Mouse (Mus musculus): ENCODE data around the gene Ddx31. TPM values are rescaled to one million over a fixed set of nuclear protein-coding genes. Genes with fewer than 3 reads are reported as not detected.

The Ddx31 gene
- polyA plus RNA-seq, 1 experiment from 2014 or later: 10.5 TPM

- H3K4me2 ChIP-seq: no peak overlapping the region
- no peak overlapping the region for H3K4me3 ChIP-seq
- H3K9me3 ChIP-seq: no peaks in the 10 kb centered on the region
- no peak for ATAC-seq (ENCODE audit: low read depth)
- peaks cover 90% of the 10 kb centered on the region for H3K36me3 ChIP-seq
- no peaks in the 10 kb centered on the region for H3K4me1 ChIP-seq (replicated peaks)
- WGBS: 46% methylated on average over 4 of the region's 4 CpGs
- H3K27me3 ChIP-seq: no peaks in the 10 kb centered on the region
- no peak overlapping the region for H3K27ac ChIP-seq (replicated peaks)
- no peak overlapping the region for H3K9ac ChIP-seq
These were observed 10.9 kb upstream of the Ddx31 start for GRCm38 (mm10) chr2:28829265-28829664.

DNA sequence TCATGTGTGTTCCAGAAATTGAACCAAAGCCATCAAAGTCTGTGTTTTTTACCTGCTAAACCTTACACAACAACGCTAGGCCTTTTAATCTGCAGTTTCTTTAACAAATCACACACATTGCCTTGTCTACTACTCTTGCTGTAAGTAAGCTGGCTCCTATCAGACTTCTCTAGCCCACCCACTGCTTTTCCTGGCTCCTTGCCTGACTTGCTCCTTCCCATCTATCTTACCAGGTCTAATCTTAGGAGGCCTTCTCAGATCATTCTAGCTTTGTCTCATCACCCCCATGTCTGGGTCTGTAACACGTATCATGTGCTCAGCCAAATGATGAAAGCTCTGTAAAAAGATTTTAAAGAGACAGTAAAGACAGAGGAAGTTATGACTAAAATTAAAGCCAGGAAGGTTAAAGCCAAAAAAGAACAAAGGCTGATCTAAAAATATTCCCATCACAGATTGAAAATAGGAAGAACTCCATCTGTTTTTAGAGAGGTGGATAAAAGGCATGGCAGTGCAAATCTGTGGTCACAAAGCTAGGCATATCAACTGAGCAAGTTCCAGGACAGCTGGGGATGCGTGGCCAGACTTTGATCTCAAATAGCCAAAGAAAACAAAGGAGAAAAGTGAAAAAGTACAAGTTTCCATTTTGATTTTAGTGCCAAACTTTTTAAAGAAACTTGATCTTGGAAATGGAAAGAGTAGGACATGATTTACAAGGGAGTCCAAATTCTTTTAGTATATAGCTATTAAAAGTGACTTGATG lies 3.8 kb upstream of the Ddx31 start:
- Histone ChIP-seq H3K36me3 (peaks cover 37% of the 10 kb centered on the region), H3K4me2 (no peak overlapping the region), H3K9me3 (no peaks in the 10 kb centered on the region), H3K4me3 (no peak overlapping the region), H3K27ac (replicated peaks) (no peak overlapping the region), H3K27me3 (no peaks in the 10 kb centered on the region), H3K9ac (no peak overlapping the region), H3K4me1 (replicated peaks) (peaks cover 41% of the 10 kb centered on the region)
- ATAC-seq (ENCODE audit: low read depth): no peak
- 79% methylated on average over 3 of the region's 3 CpGs for WGBS

DNA sequence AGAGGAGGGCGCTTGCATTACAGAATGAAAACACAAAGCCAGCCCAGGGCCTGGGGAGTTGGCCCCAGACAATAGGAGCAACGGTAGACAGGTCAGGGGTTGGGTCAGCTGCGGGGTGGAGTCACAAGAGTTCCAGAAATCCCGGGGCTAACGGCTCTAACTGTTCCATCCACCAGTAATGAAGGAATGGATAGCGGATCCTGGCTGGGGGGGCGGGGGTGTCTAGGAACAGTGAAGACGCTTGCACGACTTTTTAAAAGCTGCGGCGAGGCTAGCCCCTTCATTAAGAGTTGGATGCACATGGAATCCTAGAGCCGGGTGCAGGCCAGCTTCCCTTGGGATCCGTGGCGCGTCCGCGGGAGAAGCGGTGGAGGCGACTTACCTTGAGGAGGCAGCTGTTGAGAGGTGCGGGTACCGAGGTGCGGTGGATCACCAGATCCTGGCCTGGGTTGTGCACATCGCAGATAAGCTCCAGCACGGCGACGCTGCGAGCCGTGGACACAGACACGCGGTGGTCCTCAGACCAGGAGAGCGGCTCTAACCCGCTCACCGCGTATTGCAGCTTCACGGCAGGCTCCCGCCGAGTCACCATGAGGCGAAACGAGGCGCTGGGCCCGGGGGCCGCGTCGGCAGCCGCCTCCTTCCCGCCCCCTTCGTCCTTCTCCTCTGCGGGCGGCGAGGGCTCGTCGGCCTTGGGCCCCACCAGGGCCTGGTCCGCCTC lies 545 bp upstream of the Ddx31 start:
- ATAC-seq (ENCODE audit: low read depth): peak; percentile 53

GRCm38 (mm10) chr2:28842042-28842441 lies 1.8 kb downstream of the Ddx31 start:
- Histone ChIP-seq H3K36me3 (peaks cover 22% of the 10 kb centered on the region), H3K4me3 (peak overlapping the region; percentile 85; the same call in 1 of the 2 replicates), H3K27me3 (no peaks in the 10 kb centered on the region), H3K4me1 (replicated peaks) (peaks cover 48% of the 10 kb centered on the region), H3K4me2 (peak overlapping the region; percentile 99), H3K27ac (replicated peaks) (no peak overlapping the region), H3K9ac (peak overlapping the region; percentile 87), H3K9me3 (no peaks in the 10 kb centered on the region)
- no peak for ATAC-seq (ENCODE audit: low read depth)
- 88% methylated on average over 3 of the region's 3 CpGs for WGBS

More for the DNA sequence above, 545 bp upstream of the Ddx31 start:
- no peaks in the 10 kb centered on the region for H3K27me3 ChIP-seq
- WGBS: under 1% methylated on average over 43 of the region's 53 CpGs
- H3K9ac ChIP-seq: peak overlapping the region; percentile 87
- no peaks in the 10 kb centered on the region for H3K9me3 ChIP-seq
- peaks cover 9% of the 10 kb centered on the region for H3K36me3 ChIP-seq
- H3K4me1 ChIP-seq (replicated peaks): peaks cover 59% of the 10 kb centered on the region
- H3K4me3 ChIP-seq: peak overlapping the region; percentile 85
- peak overlapping the region; percentile 86 for H3K27ac ChIP-seq (replicated peaks)
- peak overlapping the region; percentile 99 for H3K4me2 ChIP-seq

GRCm38 (mm10) chr2:28848879-28849278 lies 8.7 kb downstream of the Ddx31 start:
- H3K9me3 ChIP-seq: no peaks in the 10 kb centered on the region
- WGBS: 90% methylated on average over 2 of the region's 2 CpGs
- H3K27me3 ChIP-seq: no peaks in the 10 kb centered on the region
- H3K27ac ChIP-seq (replicated peaks): no peak overlapping the region
- no peak overlapping the region for H3K4me3 ChIP-seq
- no peak for ATAC-seq (ENCODE audit: low read depth)
- no peak overlapping the region for H3K9ac ChIP-seq
- H3K4me2 ChIP-seq: no peak overlapping the region
- H3K4me1 ChIP-seq (replicated peaks): no peaks in the 10 kb centered on the region
- peaks cover 68% of the 10 kb centered on the region for H3K36me3 ChIP-seq

GRCm38 (mm10) chr2:28852594-28852993 lies 12.4 kb downstream of the Ddx31 start:
- ATAC-seq (ENCODE audit: low read depth): no peak
- Histone ChIP-seq H3K9ac (no peak overlapping the region), H3K4me2 (no peak overlapping the region), H3K4me1 (replicated peaks) (no peaks in the 10 kb centered on the region), H3K4me3 (no peak overlapping the region), H3K36me3 (peaks cover 67% of the 10 kb centered on the region), H3K9me3 (no peaks in the 10 kb centered on the region), H3K27me3 (no peaks in the 10 kb centered on the region), H3K27ac (replicated peaks) (no peak overlapping the region)
- WGBS: 86% methylated on average over 3 of the region's 3 CpGs

GRCm38 (mm10) chr2:28855773-28856172 lies 15.6 kb downstream of the Ddx31 start:
- Histone ChIP-seq H3K4me2 (no peak overlapping the region), H3K27ac (replicated peaks) (no peak overlapping the region), H3K36me3 (peaks cover 67% of the 10 kb centered on the region), H3K9me3 (no peaks in the 10 kb centered on the region), H3K4me3 (no peak overlapping the region), H3K9ac (no peak overlapping the region), H3K27me3 (no peaks in the 10 kb centered on the region), H3K4me1 (replicated peaks) (no peaks in the 10 kb centered on the region)
- ATAC-seq (ENCODE audit: low read depth): no peak
- WGBS: 88% methylated on average over 2 of the region's 2 CpGs

DNA sequence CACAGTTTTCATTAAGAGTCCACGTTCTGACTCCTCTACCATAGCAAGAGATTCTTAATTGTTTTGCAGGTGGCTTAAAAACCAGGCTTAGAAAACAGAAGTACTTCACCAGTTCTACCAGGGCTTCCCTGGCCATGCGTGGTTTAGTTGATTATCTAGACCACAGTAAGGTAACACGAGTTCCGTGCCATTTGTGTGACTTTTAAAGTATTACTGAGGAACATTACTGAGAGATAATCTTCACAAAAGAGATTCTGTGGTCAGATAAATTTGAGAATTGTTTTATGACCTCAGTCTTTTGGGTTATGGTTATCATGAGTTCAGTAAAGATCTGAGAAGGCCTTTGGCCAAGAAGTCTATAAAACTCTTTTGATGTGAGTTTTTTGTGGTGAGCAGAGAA lies 19.1 kb downstream of the Ddx31 start:
- 94% methylated on average over 4 of the region's 4 CpGs for WGBS
- H3K27me3 ChIP-seq: no peaks in the 10 kb centered on the region
- H3K4me1 ChIP-seq (replicated peaks): no peaks in the 10 kb centered on the region
- no peak overlapping the region for H3K9ac ChIP-seq
- no peak overlapping the region for H3K4me3 ChIP-seq
- ATAC-seq (ENCODE audit: low read depth): no peak
- H3K4me2 ChIP-seq: no peak overlapping the region
- H3K27ac ChIP-seq (replicated peaks): no peak overlapping the region
- peaks cover 85% of the 10 kb centered on the region for H3K36me3 ChIP-seq
- no peaks in the 10 kb centered on the region for H3K9me3 ChIP-seq

- no peaks in the 10 kb centered on the region for H3K4me1 ChIP-seq (replicated peaks)
- H3K9ac ChIP-seq: no peak overlapping the region
- no peak for ATAC-seq (ENCODE audit: low read depth)
- H3K4me3 ChIP-seq: no peak overlapping the region
- 81% methylated on average over 8 of the region's 8 CpGs for WGBS
- no peak overlapping the region for H3K27ac ChIP-seq (replicated peaks)
- no peaks in the 10 kb centered on the region for H3K9me3 ChIP-seq
- peaks cover 86% of the 10 kb centered on the region for H3K36me3 ChIP-seq
- no peak overlapping the region for H3K4me2 ChIP-seq
- no peaks in the 10 kb centered on the region for H3K27me3 ChIP-seq
These were observed 20.6 kb downstream of the Ddx31 start for GRCm38 (mm10) chr2:28860678-28861423.

DNA sequence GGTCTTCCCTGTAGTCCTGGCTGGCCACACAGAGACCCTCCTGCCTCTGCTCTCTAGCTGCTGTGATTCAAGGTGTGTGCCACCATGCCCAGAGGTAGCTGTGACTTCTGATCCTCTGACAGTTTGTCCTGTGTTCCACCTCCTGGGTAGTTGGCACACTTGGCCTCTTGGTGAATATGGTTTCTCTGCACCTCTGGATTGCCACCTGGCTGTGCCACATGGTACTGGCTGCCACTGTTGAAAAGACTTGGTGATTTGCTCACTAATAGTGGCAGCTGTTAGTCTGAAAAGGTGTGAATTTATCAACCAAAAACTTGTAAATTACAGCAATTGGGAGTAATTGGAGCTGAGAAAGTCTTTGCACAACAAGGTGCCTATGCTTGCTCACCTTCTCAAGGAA lies 23.7 kb downstream of the Ddx31 start:
- no peaks in the 10 kb centered on the region for H3K4me1 ChIP-seq (replicated peaks)
- no peak overlapping the region for H3K27ac ChIP-seq (replicated peaks)
- no peak overlapping the region for H3K4me2 ChIP-seq
- H3K4me3 ChIP-seq: no peak overlapping the region
- peaks cover 86% of the 10 kb centered on the region for H3K36me3 ChIP-seq
- no peak for ATAC-seq (ENCODE audit: low read depth)
- H3K27me3 ChIP-seq: no peaks in the 10 kb centered on the region
- H3K9me3 ChIP-seq: no peaks in the 10 kb centered on the region
- no peak overlapping the region for H3K9ac ChIP-seq

GRCm38 (mm10) chr2:28867495-28867894 lies 27.3 kb downstream of the Ddx31 start:
- Histone ChIP-seq H3K4me3 (no peak overlapping the region), H3K4me1 (replicated peaks) (no peaks in the 10 kb centered on the region), H3K27ac (replicated peaks) (no peak overlapping the region), H3K27me3 (no peaks in the 10 kb centered on the region), H3K9ac (no peak overlapping the region), H3K9me3 (no peaks in the 10 kb centered on the region), H3K4me2 (no peak overlapping the region), H3K36me3 (peaks cover 52% of the 10 kb centered on the region)
- 62% methylated on average over 7 of the region's 7 CpGs for WGBS
- no peak for ATAC-seq (ENCODE audit: low read depth)

DNA sequence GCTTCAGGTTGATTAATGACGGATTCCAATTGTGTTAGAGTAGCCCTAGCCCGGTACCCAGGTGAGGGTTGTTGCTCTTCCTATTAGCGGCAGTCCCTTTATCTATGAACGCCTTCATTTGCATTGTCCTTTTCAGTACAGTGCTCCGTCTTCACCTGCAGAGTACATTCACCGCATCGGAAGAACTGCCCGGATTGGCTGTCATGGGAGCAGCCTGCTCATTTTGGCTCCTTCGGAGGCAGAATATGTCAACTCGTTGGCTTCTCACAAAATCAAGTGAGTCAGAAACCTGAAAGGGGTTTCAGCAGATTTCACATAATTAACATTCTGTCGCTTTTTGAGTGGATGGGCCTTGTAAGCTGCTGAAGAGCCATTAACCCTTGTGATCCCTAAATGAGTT lies 35.3 kb downstream of the Ddx31 start:
- H3K27ac ChIP-seq (replicated peaks): no peak overlapping the region
- WGBS: 91% methylated on average over 11 of the region's 11 CpGs
- no peak overlapping the region for H3K4me3 ChIP-seq
- H3K4me2 ChIP-seq: no peak overlapping the region
- H3K9me3 ChIP-seq: no peaks in the 10 kb centered on the region
- no peaks in the 10 kb centered on the region for H3K4me1 ChIP-seq (replicated peaks)
- no peak for ATAC-seq (ENCODE audit: low read depth)
- no peak overlapping the region for H3K9ac ChIP-seq
- no peaks in the 10 kb centered on the region for H3K27me3 ChIP-seq
- H3K36me3 ChIP-seq: peaks cover 62% of the 10 kb centered on the region

Data from neural tube, embryonic 13.5 days (tissue).